Mouse (Mus musculus): ENCODE measurements around the gene Kcnmb2. TPM values are rescaled to one million over a fixed set of nuclear protein-coding genes. Genes with fewer than 3 reads are reported as not detected.

Gene Kcnmb2
- polyA plus RNA-seq, 3 experiments from 2014 or later: not detected

- ATAC-seq: no peak
These were observed 245.4 kb downstream of the Kcnmb2 start for GRCm38 (mm10) chr3:32147739-32148138.

GRCm38 (mm10) chr3:32149851-32150570 is 247.7 kb downstream of the Kcnmb2 start:
- no peak for ATAC-seq

DNA sequence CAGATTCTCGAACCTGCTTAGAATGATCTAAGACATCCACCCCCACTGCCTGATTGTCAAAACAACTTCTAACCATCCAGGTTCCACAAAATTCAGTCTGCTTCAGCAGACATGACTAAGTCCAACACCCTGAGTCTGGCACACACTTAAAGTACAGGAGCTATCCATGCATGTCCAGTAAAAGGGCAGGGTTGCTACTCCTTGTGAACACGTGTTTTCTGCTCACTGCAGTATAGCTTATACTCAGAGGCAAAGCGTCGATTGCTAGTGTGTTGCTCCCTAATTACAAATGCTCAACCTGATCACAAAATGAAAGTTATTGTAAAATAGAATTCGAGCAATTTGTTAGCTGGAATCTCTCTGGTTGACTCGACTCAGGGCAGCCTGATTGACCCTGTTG is 278.2 kb downstream of the Kcnmb2 start:
- ATAC-seq: no peak

GRCm38 (mm10) chr3:32185855-32186522 is 283.7 kb downstream of the Kcnmb2 start:
- no peak for ATAC-seq

GRCm38 (mm10) chr3:32188521-32188920 is 286.2 kb downstream of the Kcnmb2 start:
- ATAC-seq: no peak

GRCm38 (mm10) chr3:32188955-32189354 is 286.6 kb downstream of the Kcnmb2 start:
- ATAC-seq: no peak

DNA sequence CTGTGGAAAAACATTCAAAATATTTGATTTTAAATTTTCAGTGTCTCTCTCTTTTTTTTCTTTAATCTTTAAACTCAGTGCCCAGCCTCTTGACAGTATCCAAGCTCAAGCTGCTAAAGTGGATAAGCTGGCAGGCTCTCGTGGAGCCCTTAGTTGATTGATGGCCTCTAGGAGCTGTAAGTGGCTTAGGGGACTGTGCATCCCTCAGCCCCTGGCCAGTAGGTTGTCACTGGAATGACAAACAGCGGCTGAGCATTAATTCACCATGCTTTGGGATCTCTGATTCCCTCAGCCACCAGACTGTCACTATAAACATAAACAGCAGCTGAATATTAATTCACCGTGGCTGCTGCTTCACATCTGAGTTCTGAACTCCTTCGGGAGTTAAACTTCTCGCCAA is 287.6 kb downstream of the Kcnmb2 start:
- ATAC-seq: no peak

- ATAC-seq: no peak
These were observed 291.7 kb downstream of the Kcnmb2 start for GRCm38 (mm10) chr3:32194014-32194413.

DNA sequence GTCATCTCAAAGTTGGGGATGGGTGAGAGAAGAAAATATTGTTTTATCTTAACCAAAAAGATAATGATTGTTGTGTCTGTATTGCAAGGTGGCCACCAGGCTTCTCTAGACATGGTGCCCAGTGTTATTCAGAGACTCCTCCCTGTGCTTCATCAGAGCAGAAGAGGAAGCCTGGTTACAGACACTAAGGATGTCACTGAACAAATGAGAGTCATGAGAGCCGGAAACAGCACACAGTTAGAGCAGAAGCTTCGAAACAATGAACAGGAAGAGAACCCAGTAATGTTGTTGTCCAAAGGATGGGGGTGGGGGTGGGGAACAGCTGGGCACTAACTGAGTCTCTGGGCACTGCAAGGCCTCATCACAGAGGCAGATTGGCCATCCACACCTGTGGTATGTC is 324.4 kb downstream of the Kcnmb2 start:
- ATAC-seq: no peak

GRCm38 (mm10) chr3:32236766-32237165 is 334.5 kb downstream of the Kcnmb2 start:
- ATAC-seq: no peak
